Mouse (Mus musculus) left cerebral cortex, postnatal 36 days (tissue): ENCODE measurements around the gene Surf2. TPM values are rescaled to one million over a fixed set of nuclear protein-coding genes. Genes with fewer than 3 reads are reported as not detected.
A peak's percentile ranks its signal among the peaks of the same experiment; 100 is the strongest.

Experiments used
- DNase-seq, 2 experiments: peaks; one replicate each; pipeline ENCODE4 v3.0.0; 2021 to 2022; ENCODE audit warnings: low spot score in 2 of 2, mixed read lengths in 1 of 2
- intact Hi-C: fragments of 180-260 bp; cut with DNase I; formaldehyde crosslinking; loops from one replicate; pipeline ENCODE4 v1.15.1; 2025
- total RNA-seq, 2 experiments: library from RNA; stranded (reverse); gene quantifications; 2 replicates each; pipeline ENCODE4 v1.2.3; 2021

The Surf2 gene
- total RNA-seq, 2 experiments from 2014 or later = 33.2 to 34.0 TPM

DNA sequence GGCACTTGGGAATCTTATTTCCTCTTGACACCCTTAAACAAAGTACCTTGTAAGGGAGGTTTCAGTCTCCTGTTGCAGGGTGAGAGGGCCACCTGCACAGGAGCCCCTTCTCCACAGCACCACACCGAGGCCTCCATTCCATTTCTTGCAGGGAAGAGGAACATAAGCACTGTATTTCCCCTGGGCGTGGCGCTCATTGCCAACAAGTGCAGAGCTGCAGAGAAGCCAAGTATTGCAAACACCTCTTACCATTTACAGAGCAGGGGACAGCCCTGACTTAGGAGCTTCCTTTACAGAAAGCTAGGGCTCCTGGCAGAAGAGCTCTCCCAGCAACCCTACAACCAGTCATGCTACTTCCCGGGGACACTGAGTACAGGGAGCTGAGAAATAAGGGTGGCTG lies 36.0 kb downstream of the Surf2 start:
- DNase-seq = no peak
- intact Hi-C loops = no loop called here

DNA sequence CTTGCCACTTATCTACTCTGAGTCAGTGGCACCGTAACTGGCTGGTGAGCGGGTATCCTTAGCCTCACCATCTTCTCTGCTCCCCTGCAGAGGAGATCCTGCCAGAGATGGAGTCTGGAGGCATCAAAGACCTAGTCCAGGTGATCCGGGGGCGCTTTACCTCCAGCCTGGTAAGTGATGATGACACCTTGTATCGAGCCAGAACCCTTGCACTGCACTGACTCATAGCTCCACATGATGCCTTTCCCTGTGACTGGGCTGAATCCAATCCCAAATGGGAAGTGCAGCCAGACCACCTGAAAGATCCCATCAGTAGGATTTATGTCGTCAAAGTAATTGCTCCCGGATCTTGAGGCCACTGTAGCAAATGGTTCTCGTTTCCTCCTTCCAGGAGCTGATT lies 36.7 kb downstream of the Surf2 start:
- intact Hi-C loops = no loop called here
- DNase-seq = peak in 1 of 2 experiments; percentile 16

DNA sequence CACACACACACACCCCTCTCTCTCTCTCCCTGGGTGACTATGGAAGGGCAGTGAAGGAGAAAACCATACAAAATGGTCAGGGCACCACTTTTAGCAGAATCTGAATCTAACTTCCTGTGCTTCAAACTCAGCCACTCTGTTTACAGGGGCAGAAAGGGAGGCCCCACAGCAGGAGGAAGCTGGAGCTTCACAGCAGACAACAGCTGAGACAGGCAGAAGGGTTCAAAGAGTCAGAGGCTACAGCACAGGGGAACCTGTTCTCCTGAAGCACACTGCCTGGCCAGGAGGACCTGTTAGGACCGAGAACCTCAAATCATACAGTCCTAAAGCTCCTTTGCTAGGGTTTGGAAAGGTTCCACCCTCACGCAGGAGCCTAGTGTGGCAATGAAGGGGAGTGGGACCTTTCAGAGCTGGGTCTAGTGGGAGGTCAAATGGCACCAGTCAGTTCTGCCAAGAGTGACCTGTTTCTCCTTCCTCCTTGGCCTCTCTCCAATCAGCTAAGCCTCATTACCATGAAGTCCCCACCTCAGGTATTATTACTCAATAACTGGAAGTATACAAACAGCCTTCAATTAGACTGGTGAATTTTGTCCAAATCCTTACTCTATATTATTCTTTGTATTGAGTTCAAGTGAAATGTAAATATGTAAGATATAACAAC lies 38.7 kb downstream of the Surf2 start:
- intact Hi-C loops = no loop called here
- no peak for DNase-seq

DNA sequence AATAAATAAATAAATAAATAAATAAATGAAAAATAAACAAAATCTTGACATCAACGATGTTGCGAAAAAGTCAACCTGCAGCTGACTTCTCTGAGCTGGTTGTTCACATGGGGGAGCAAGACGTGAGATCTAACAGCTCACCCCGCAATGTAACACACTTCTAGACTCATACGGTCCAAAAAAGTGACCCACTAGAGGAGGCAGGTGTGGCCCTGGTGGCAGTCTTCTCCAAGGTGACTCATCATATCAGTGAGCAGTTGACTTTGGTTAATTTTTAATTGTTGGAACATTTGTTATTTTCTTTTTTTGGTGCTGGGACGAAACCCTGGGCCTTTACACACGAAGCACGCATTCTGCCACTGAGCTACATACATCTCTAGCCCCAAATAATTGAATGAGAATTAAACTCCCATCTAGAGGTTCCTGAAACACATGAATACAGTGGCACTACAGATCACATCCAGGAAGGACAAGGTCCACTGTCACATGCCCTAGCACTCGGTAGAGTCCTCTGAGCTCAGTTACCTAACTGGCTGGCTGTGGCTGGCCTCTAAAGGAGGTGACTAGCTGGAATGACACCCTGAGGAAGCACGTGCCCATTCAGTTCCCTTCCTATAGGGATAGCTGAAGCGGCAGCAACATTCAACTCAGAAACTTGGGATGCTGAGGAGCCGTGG lies 40.8 kb downstream of the Surf2 start:
- no peak for DNase-seq
- intact Hi-C loops = no loop called here

DNA sequence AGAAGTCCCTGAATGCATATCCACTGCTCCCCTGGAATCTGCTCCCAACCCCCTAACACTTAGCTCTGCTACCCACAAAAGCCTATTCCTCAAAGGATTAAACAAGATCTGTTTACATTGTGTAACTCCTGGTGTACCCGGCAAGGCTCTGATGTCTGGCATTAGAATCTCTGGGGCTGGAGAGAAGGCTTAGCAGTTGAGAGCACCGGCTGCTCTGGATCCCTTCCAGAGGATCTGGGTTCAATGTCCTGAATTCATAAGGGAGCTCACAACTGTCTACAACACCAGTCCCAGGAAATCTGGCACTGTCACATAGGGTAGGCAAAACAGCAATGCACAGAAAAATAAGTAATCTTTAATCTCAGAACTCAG lies 41.3 kb downstream of the Surf2 start:
- intact Hi-C loops = no loop called here
- no peak for DNase-seq

DNA sequence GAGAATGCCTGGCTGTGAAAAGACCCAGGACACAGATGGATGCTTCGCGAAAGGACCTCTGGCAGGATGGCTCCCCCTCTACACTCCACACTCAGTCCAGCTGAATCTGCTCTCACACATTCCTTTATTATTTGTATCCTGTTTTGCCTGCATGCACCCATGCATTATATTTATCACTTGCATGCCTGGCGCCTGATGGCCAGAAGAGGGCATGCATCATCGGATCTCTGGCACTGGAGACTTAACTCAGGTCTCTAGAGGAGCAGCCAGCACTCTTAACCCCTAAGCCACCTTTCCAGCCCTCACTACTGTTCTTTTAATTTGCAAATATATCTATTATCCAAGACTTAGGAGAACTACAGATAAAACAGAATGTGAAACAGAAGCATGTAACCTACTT lies 44.6 kb downstream of the Surf2 start:
- intact Hi-C loops = loop anchor here (5.0 kb wide), 1 partner anchor 47 kb away; the partner anchor contains the start of gene Cacfd1
- DNase-seq = no peak

DNA sequence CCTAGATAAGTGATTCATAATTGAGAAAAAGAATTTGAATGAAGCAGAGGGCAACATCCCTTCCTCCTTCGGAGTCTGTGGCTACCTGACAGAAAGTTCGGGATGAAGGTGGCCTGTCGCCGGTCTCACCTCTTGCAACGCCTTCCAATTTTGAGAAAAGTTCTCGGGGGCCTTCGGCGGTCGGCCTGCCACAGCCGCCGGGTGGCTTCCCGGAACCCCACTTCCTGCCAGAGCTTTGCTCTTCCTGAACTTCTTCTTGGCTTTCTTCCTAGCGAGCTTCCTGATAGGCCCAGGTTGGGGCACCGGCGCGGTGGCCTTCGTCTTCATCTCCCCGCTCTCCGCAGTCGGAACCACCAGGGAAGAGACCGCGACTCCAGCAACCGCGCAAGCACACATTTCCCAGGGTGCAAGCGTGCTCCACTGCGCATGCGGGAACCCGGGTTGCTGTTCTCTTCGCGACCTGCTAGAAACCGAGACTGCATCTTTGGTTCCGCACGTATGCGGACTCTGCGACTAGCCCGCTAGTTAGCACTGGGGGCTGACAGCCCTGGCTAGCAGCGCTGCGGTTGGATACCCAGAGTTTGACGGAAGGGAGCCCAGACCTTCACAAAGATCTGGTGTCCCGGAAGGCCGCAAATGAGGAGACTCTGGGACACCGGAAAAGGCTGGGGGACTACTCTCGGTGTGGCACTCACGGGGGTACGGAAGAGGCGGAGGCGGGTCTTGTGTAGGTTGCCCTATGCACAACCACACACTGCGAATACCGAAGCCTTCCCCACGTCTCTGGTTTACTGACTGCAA lies 48.0 kb downstream of the Surf2 start, which contains the start of gene Rexo4:
Gene Rexo4 (minus strand): TSS at position 464 of the 801 bp plus-strand sequence.
- intact Hi-C loops = loop anchor here (1.0 to 5.0 kb wide), 2 partner anchors 43 to 62 kb away; partner anchors contain the start of genes Cacfd1 and Surf6
- DNase-seq = peak; percentile 95 to 96

DNA sequence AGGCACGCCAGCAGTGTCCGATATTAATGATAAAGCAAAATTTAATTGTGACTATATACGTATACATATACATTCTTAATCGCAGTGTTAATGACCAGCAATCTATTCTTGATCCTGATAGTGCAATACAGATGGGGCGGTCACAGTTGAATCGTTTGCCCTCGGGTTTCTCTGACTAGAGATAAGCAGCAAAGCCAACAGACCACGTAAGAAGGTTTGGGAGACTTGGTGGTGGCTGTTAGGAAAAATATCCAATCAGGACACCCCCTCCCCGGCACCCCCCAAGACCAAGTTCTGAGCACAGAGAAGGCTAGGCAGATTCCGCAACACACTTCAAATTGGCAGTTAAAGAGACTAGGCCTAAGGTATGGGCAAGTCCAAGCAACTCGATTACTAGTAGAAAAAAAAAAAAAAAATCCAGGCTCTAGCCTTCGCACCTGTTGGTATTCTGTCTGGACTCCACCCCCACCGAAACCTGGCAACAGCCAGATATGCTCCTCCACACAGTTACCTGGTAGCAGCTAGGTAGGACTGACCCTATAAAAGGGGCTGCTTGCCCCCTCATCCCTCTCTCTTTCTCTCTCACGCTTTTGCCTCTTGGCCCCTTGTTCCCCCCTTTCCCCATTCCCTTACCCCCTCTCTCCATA lies 48.7 kb downstream of the Surf2 start:
- intact Hi-C loops = loop anchor here (1.0 to 5.0 kb wide), 2 partner anchors 42 to 63 kb away; partner anchors contain the start of genes Cacfd1 and Surf6
- no peak for DNase-seq

DNA sequence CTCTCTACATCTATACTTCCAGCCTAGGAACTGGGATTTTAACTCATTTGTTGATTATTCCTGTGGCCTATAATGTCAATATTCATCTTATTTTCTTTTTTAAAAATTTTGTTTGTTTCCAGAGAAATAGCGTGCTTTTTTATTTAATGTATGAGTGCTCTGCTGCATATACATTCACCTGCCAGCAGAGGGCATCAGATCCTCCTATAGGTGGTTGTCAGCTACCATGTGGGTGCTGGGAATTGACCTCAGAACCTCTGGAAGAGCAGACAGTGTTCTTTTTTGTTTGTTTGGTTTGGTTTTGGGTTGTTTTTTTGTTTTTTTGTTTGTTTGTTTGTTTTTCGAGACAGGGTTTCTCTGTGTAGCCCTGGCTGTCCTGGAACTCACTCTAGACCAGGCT lies 51.1 kb downstream of the Surf2 start:
- no peak for DNase-seq
- intact Hi-C loops = no loop called here

Other genes with a start within 250 kb of the Surf2 start
- not detected for gene Lcn4, start 245.1 kb upstream of the Surf2 start, total RNA-seq
- not detected for gene Abo, start 51.4 kb upstream of the Surf2 start, total RNA-seq
- gene Surf6, start 13.5 kb upstream of the Surf2 start, total RNA-seq = 10 to 100 TPM; 26.7 to 27.0 TPM
- gene Med22, start 5.7 kb upstream of the Surf2 start, total RNA-seq = 10 to 100 TPM; 45.7 to 46.8 TPM
- 100 to 1,000 TPM; 223 to 256 TPM for gene Rpl7a, start 5.6 kb upstream of the Surf2 start, total RNA-seq
- gene Surf1, start 163 bp downstream of the Surf2 start, total RNA-seq = 100 to 1,000 TPM in 1 of 2 experiments, 10 to 100 TPM in 1; 95.5 to 106 TPM
- 10 to 100 TPM; 49.5 to 53.0 TPM for gene Surf4, start 17.6 kb downstream of the Surf2 start, total RNA-seq
- under 1 TPM; 0.15 to 0.41 TPM for gene Stkld1, start 17.7 kb downstream of the Surf2 start, total RNA-seq
- 10 to 100 TPM; 48.2 to 68.2 TPM for gene Rexo4, start 48.0 kb downstream of the Surf2 start, total RNA-seq
- gene Adamts13, start 57.0 kb downstream of the Surf2 start, total RNA-seq = 1 to 10 TPM in 1 of 2 experiments, under 1 TPM in 1; 0.77 to 1.8 TPM
- 10 to 100 TPM; 41.5 to 50.0 TPM for gene Cacfd1, start 93.6 kb downstream of the Surf2 start, total RNA-seq
- 10 to 100 TPM; 32.2 to 32.4 TPM for gene Slc2a6, start 111.6 kb downstream of the Surf2 start, total RNA-seq
- gene Mymk, start 155.8 kb downstream of the Surf2 start, total RNA-seq = under 1 TPM in 1 of 2 experiments, not detected in 1; 0.44 TPM
- gene Adamtsl2, start 163.0 kb downstream of the Surf2 start, total RNA-seq = 10 to 100 TPM; 22.0 to 22.2 TPM
- 100 to 1,000 TPM; 112 to 122 TPM for gene Fam163b, start 226.1 kb downstream of the Surf2 start, total RNA-seq
- gene Dbh, start 248.9 kb downstream of the Surf2 start, total RNA-seq = under 1 TPM; 0.41 to 0.44 TPM